Mouse (Mus musculus) megakaryocyte, embryonic 14.5 days (primary cell): ENCODE measurements around the gene Kcnj10.

Experiments used
- FLI1 ChIP-seq: IDR thresholded peaks from 2 replicates; pipeline ENCODE4 v1.6.1; 2012; ENCODE audit warnings: low read length, inconsistent platforms, mixed read lengths
- GATA1 ChIP-seq: IDR thresholded peaks from 3 replicates; pipeline ENCODE4 v1.6.1; 2012; ENCODE audit warnings: mixed read lengths, low read length, inconsistent platforms, borderline replicate concordance

DNA sequence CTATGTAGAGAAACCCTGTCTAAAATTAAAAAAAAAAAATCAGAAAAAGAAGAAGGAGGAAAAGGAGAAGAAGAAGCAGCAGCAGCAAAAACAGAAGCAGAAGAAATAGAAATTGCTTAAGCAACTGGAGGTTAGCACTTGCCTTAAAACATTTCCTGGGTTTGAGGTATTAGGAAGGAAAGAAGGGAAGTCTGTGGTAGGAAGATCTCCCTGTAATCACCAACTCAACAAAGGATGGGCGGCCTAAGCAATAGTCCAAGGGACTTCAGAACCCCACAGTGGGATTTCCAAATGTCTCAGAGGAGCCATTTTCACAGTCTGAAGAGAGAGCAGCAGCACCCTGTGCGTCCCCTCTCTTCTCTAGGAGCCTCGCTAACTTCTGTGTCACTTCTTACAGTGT is 11.4 kb downstream of the Kcnj10 start:
- TF ChIP-seq GATA1 (no peak), FLI1 (no peak)
